Mouse (Mus musculus) heart, embryonic 15.5 days (tissue): ENCODE measurements around the gene Pnck. TPM values are rescaled to one million over a fixed set of nuclear protein-coding genes. Genes with fewer than 3 reads are reported as not detected.
A peak's percentile ranks its signal among the peaks of the same experiment; 100 is the strongest.

Experiments
- ATAC-seq: fragments of 200-750 bp; cut with Nextera tagmentation; replicated peaks from 2 replicates; pipeline ENCODE4 v1.8.0; 2017; ENCODE audit warnings: low read depth, moderate TSS enrichment; ENCODE audit not compliant: insufficient number of reproducible peaks, insufficient read depth, low FRiP score
- H3K27ac ChIP-seq: fragments of 300-500 bp; sonication (generic); 2 replicates; pipeline ENCODE4 v1.5.1; 2015; ENCODE audit warnings: mild to moderate bottlenecking, inconsistent platforms
- H3K27me3 ChIP-seq: fragments of 300-500 bp; sonication (generic); 2 replicates; pipeline ENCODE4 v1.6.1; 2015; ENCODE audit warnings: inconsistent platforms
- H3K36me3 ChIP-seq: fragments of 300-500 bp; sonication (generic); 2 replicates; pipeline ENCODE4 v1.6.1; 2015; ENCODE audit warnings: mild to moderate bottlenecking, inconsistent platforms
- H3K4me1 ChIP-seq: fragments of 300-500 bp; sonication (generic); replicated peaks from 2 replicates; pipeline ENCODE4 v1.6.1; 2015; ENCODE audit warnings: inconsistent platforms
- H3K4me2 ChIP-seq: fragments of 300-500 bp; sonication (generic); 2 replicates; pipeline ENCODE4 v1.6.1; 2015; ENCODE audit warnings: inconsistent platforms, mild to moderate bottlenecking, moderate library complexity
- H3K4me3 ChIP-seq: fragments of 300-500 bp; sonication (generic); 2 replicates; pipeline ENCODE4 v1.5.1; 2015; ENCODE audit warnings: mild to moderate bottlenecking, inconsistent platforms
- H3K9ac ChIP-seq: fragments of 300-500 bp; sonication (generic); 2 replicates; pipeline ENCODE4 v1.6.1; 2015; ENCODE audit warnings: mild to moderate bottlenecking, inconsistent platforms
- H3K9me3 ChIP-seq: fragments of 300-500 bp; sonication (generic); replicated peaks from 2 replicates; pipeline ENCODE4 v1.6.1; 2016; ENCODE audit warnings: inconsistent platforms
- WGBS: fragments of 180-500 bp; shearing (Covaris S2); methylation state at CpG from one replicate; pipeline ENCODE4 v1.1.7; 2015; ENCODE audit warnings: mixed read lengths; 5-methylcytosine and 5-hydroxymethylcytosine counted together
- polyA plus RNA-seq: library from polyadenylated mRNA; unstranded; fragments of >200 nt; fragmentation: Nextera tagmentation; extraction: Ambion mirVana; gene quantifications from 2 replicates; pipeline ENCODE4 v1.2.1, GENCODE M21; 2015

Gene Pnck
- polyA plus RNA-seq, 1 experiment from 2014 or later = 8.8 TPM

- Histone ChIP-seq H3K4me3 (peak within 1 kb of the TSS; percentile 67), H3K4me2 (peak within 1 kb of the TSS; percentile 63), H3K9me3 (no peaks in the 10 kb centered on the region), H3K9ac (peak within 1 kb of the TSS; percentile 78), H3K4me1 (peaks cover 11% of the 10 kb centered on the region), H3K27me3 (no peaks in the 10 kb centered on the region), H3K36me3 (peaks cover 6% of the 10 kb centered on the region; the same call in 1 of the 2 replicates), H3K27ac (peak within 1 kb of the TSS; percentile 85)
- peak; percentile 74 for ATAC-seq
- 9% methylated on average over 63 of the region's 72 CpGs for WGBS
Measured at GRCm38 (mm10) chrX:73672879-73673618, 13.1 kb upstream of the Pnck start, which contains the start of gene Slc6a8. Gene Slc6a8 (plus strand): TSS chrX:73673150.

- 0 out of 2 replicates have a peak, but pooled peaks have one; percentile 17 for ATAC-seq
- no peaks in the 10 kb centered on the region for H3K9me3 ChIP-seq
- no peak overlapping the region for H3K27ac ChIP-seq
- H3K4me3 ChIP-seq = peak overlapping the region; percentile 67; the same call in 1 of the 2 replicates
- H3K4me1 ChIP-seq = peaks cover 11% of the 10 kb centered on the region
- H3K9ac ChIP-seq = no peak overlapping the region
- H3K4me2 ChIP-seq = no peak overlapping the region
- H3K36me3 ChIP-seq = peaks cover 5% of the 10 kb centered on the region; the same call in 1 of the 2 replicates
- H3K27me3 ChIP-seq = no peaks in the 10 kb centered on the region
- 55% methylated on average over 4 of the region's 4 CpGs for WGBS
Measured at GRCm38 (mm10) chrX:73672031-73672431, 12.1 kb upstream of the Pnck start.

GRCm38 (mm10) chrX:73663143-73663542 is 3.2 kb upstream of the Pnck start:
- 0 out of 2 replicates have a peak, but pooled peaks cover 4% of the 10 kb centered on the region for H3K4me1 ChIP-seq
- no peak for ATAC-seq

DNA sequence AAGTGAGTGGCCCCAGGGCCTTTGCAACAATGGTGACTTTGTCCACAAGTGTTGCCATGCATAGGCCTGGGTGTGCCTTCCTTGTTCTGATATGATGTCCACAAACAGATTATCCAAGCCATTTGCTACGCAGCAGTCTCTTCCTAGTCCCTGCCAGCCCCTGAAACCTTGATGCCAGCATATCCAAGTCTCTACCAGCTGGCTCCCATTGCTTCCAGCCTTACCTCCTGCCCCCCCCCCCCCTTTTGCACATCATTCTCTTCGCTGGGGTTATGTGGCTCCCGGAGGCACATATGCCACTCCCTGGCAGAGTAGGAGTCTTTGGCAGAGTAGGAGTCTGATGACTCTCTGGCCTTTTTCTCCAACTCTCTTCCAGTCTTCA is 358 bp upstream of the Pnck start:
- H3K9me3 ChIP-seq = no peaks in the 10 kb centered on the region
- peak overlapping the region; percentile 56 for H3K9ac ChIP-seq
- 0 out of 2 replicates have a peak, but pooled peaks cover 4% of the 10 kb centered on the region for H3K4me1 ChIP-seq
- H3K4me2 ChIP-seq = peak overlapping the region; percentile 86
- no peak for ATAC-seq
- no peak overlapping the region for H3K27ac ChIP-seq
- WGBS = 62% methylated on average over 3 of the region's 3 CpGs
- no peaks in the 10 kb centered on the region for H3K36me3 ChIP-seq
- 0 out of 2 replicates have a peak, but pooled peaks cover 3% of the 10 kb centered on the region for H3K27me3 ChIP-seq
- H3K4me3 ChIP-seq = peak overlapping the region; percentile 52

More at GRCm38 (mm10) chrX:73663143-73663542, 3.2 kb upstream of the Pnck start:
- H3K36me3 ChIP-seq = no peaks in the 10 kb centered on the region
- no peak overlapping the region for H3K27ac ChIP-seq
- no peaks in the 10 kb centered on the region for H3K9me3 ChIP-seq
- H3K4me3 ChIP-seq = no peak overlapping the region
- H3K27me3 ChIP-seq = 0 out of 2 replicates have a peak, but pooled peaks cover 3% of the 10 kb centered on the region
- no peak overlapping the region for H3K9ac ChIP-seq
- H3K4me2 ChIP-seq = no peak overlapping the region

- Histone ChIP-seq H3K4me1 (0 out of 2 replicates have a peak, but pooled peaks cover 4% of the 10 kb centered on the region), H3K27ac (no peak overlapping the region), H3K9me3 (no peaks in the 10 kb centered on the region), H3K4me2 (peak overlapping the region; percentile 86), H3K4me3 (peak overlapping the region; percentile 52), H3K27me3 (0 out of 2 replicates have a peak, but pooled peaks cover 4% of the 10 kb centered on the region), H3K36me3 (no peaks in the 10 kb centered on the region), H3K9ac (peak overlapping the region; percentile 56; the same call in 1 of the 2 replicates)
- 0 out of 2 replicates have a peak, but pooled peaks have one; percentile 3 for ATAC-seq
- WGBS = 53% methylated on average over 13 of the region's 13 CpGs
Measured at GRCm38 (mm10) chrX:73658936-73659574, 862 bp downstream of the Pnck start.

DNA sequence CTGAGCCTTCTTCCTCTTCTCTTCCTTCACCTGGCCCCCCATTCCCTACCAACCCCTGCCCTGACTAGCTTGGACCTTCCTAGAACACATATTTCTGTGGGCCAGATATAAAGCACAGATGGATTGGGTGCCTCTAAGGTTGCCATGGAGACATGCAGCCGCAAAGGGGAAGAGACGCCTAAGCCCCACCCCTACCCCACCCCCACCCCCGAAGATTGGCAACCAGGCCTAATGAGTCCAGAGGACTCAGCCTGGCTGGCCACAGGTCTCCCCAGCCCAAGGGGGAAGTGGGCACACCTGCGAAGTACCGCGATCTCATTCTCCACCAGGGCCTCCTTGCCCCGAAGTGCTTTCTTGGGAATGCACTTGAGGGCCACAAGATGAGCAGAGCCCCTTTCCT is 1.5 kb downstream of the Pnck start:
- no peak overlapping the region for H3K9ac ChIP-seq
- 0 out of 2 replicates have a peak, but pooled peaks cover 4% of the 10 kb centered on the region for H3K4me1 ChIP-seq
- ATAC-seq = no peak
- 47% methylated on average over 7 of the region's 7 CpGs for WGBS
- no peaks in the 10 kb centered on the region for H3K9me3 ChIP-seq
- no peak overlapping the region for H3K4me2 ChIP-seq
- peaks cover 11% of the 10 kb centered on the region; the same call in 1 of the 2 replicates for H3K27me3 ChIP-seq
- no peaks in the 10 kb centered on the region for H3K36me3 ChIP-seq
- no peak overlapping the region for H3K4me3 ChIP-seq
- no peak overlapping the region for H3K27ac ChIP-seq

DNA sequence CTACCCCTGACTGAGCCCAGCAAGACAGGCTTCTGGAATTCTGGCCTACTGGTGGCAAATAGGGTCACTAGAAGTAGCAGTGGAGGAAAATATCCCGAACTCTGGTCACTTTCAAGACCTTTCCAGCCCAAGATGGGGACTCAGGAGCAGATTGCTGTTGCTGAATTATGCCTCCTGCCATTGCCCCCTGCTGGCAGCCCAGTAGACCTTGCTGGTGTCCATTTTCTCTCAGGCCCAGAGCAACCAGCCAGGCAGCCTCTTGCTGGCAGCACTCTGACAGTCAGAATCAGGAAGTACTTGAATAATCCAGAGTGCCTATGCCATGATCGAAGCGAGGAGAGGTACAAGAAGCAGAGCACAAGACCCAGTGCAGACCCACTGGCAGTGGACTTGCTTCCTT is 4.4 kb downstream of the Pnck start:
- ATAC-seq = no peak

DNA sequence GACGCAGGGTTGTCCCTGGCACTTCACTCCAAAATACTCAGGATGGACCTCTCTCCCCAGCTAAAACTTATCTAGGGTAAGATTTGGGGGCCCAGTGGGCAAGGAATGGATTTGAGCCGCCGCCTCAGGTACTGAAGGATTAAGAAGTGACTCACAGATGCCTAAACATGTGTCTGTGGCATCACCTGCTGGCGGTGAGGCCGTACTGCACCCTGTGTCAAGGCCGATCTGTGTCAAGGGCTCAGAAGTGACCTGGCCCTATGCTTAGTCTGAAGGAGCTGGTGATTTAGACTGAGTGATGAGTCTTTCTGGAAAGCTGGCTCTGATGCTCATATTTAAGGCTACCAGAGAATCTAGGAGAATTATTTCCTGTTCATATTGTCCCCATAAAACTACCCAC is 5.7 kb downstream of the Pnck start:
- ATAC-seq = no peak
- Histone ChIP-seq H3K4me3 (no peak overlapping the region), H3K27me3 (peaks cover 8% of the 10 kb centered on the region; the same call in 1 of the 2 replicates), H3K9me3 (no peaks in the 10 kb centered on the region), H3K4me1 (no peaks in the 10 kb centered on the region), H3K9ac (no peak overlapping the region), H3K4me2 (no peak overlapping the region), H3K27ac (no peak overlapping the region), H3K36me3 (no peaks in the 10 kb centered on the region)
- WGBS = 15% methylated on average over 6 of the region's 6 CpGs

More for the DNA sequence above, 4.4 kb downstream of the Pnck start:
- Histone ChIP-seq H3K9ac (no peak overlapping the region), H3K27me3 (peaks cover 8% of the 10 kb centered on the region; the same call in 1 of the 2 replicates), H3K4me2 (no peak overlapping the region), H3K27ac (no peak overlapping the region), H3K4me1 (0 out of 2 replicates have a peak, but pooled peaks cover 3% of the 10 kb centered on the region), H3K36me3 (no peaks in the 10 kb centered on the region), H3K4me3 (no peak overlapping the region), H3K9me3 (no peaks in the 10 kb centered on the region)
- WGBS = 46% methylated on average over 3 of the region's 3 CpGs

DNA sequence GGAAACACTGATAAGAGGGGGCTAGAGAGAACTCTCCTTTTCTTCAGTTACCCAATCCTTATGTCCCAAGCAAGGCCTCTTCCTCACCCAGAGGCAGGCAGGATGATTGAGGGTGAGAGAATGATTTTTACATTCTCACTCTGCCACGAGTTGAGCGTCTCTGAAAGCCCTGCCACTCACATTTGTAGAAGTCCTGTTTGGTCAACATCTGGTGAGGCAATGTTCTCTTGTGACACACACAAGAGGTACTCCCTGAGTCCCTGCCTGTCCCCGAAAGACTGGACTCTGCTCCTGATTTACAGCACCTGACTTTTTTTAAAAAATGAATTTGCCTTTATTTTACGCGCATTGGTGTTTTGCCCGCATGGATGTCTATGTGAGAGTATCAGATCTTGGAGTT is 6.5 kb downstream of the Pnck start:
- Histone ChIP-seq H3K4me2 (no peak overlapping the region), H3K36me3 (no peaks in the 10 kb centered on the region), H3K9me3 (no peaks in the 10 kb centered on the region), H3K27ac (no peak overlapping the region), H3K4me1 (no peaks in the 10 kb centered on the region), H3K27me3 (peaks cover 8% of the 10 kb centered on the region; the same call in 1 of the 2 replicates), H3K4me3 (no peak overlapping the region), H3K9ac (no peak overlapping the region)
- ATAC-seq = no peak
- 73% methylated on average over 6 of the region's 6 CpGs for WGBS

- H3K4me3 ChIP-seq = no peak overlapping the region
- no peak overlapping the region for H3K27ac ChIP-seq
- 51% methylated on average over 3 of the region's 3 CpGs for WGBS
- no peaks in the 10 kb centered on the region for H3K36me3 ChIP-seq
- H3K9ac ChIP-seq = no peak overlapping the region
- ATAC-seq = no peak
- H3K9me3 ChIP-seq = no peaks in the 10 kb centered on the region
- no peak overlapping the region for H3K4me2 ChIP-seq
- peaks cover 8% of the 10 kb centered on the region; the same call in 1 of the 2 replicates for H3K27me3 ChIP-seq
- no peaks in the 10 kb centered on the region for H3K4me1 ChIP-seq
Measured at GRCm38 (mm10) chrX:73650869-73651268, 9.0 kb downstream of the Pnck start.

DNA sequence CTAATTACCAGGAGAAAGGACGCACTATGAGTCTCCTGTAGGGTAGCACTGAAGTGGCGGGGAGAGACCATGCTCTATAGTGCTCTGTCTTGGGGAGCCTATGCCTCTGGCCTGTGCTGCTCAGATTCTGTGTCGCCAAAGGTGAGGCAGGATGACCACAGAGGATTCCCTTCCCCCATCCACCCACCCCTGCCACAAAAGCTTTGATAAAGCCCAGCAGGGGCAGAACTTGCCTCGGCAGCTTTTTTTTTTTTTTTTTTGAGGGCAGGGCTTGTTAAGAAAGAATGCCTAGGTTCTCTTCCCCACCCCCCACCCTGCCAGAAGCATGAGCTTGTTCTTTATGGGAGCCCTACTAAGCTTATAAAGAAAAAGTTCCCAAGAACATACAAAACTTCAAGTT is 14.8 kb downstream of the Pnck start:
- Histone ChIP-seq H3K4me2 (no peak overlapping the region), H3K9ac (no peak overlapping the region), H3K36me3 (no peaks in the 10 kb centered on the region), H3K9me3 (no peaks in the 10 kb centered on the region), H3K4me3 (no peak overlapping the region), H3K27me3 (peaks cover 16% of the 10 kb centered on the region), H3K4me1 (no peaks in the 10 kb centered on the region), H3K27ac (no peak overlapping the region)
- ATAC-seq = no peak
- WGBS = 39% methylated on average over 4 of the region's 4 CpGs
